Mouse (Mus musculus) thymus, adult 18-20 months (tissue): ENCODE data around the gene Krtcap3.

Source experiments
- DNase-seq, 2 experiments: peaks; one replicate each; pipeline ENCODE4 v3.0.0; 2022; ENCODE audit warnings: mixed read lengths in 2 of 2

The Krtcap3 gene

GRCm38 (mm10) chr5:31253806-31254205 lies 2.3 kb downstream of the Krtcap3 start:
- DNase-seq, result no peak

GRCm38 (mm10) chr5:31254452-31254851 lies 3.0 kb downstream of the Krtcap3 start:
- no peak for DNase-seq

GRCm38 (mm10) chr5:31254901-31255300 lies 3.4 kb downstream of the Krtcap3 start:
- no peak for DNase-seq

- DNase-seq, result no peak
Measured at GRCm38 (mm10) chr5:31255381-31255780, 3.9 kb downstream of the Krtcap3 start.

GRCm38 (mm10) chr5:31255971-31256370 lies 4.5 kb downstream of the Krtcap3 start:
- no peak for DNase-seq

GRCm38 (mm10) chr5:31257616-31258015 lies 6.1 kb downstream of the Krtcap3 start:
- no peak for DNase-seq

GRCm38 (mm10) chr5:31266101-31266500 lies 14.6 kb downstream of the Krtcap3 start:
- DNase-seq, result no peak

- DNase-seq, result no peak
Measured at GRCm38 (mm10) chr5:31267686-31268085, 16.2 kb downstream of the Krtcap3 start.

- no peak for DNase-seq
Measured at GRCm38 (mm10) chr5:31273018-31273417, 21.5 kb downstream of the Krtcap3 start.

GRCm38 (mm10) chr5:31279245-31279988 lies 27.9 kb downstream of the Krtcap3 start:
- no peak for DNase-seq

- DNase-seq, result no peak
Measured at GRCm38 (mm10) chr5:31288225-31288624, 36.7 kb downstream of the Krtcap3 start.

GRCm38 (mm10) chr5:31288655-31289054 lies 37.2 kb downstream of the Krtcap3 start:
- DNase-seq, result no peak

- DNase-seq, result no peak
Measured at GRCm38 (mm10) chr5:31289626-31290230, 38.2 kb downstream of the Krtcap3 start.

GRCm38 (mm10) chr5:31290521-31291360 lies 39.2 kb downstream of the Krtcap3 start, which contains the start of gene Ift172:
Ift172 (minus strand) TSS chr5:31291116.
- peak; percentile 91 to 96 for DNase-seq

- no peak for DNase-seq
Measured at GRCm38 (mm10) chr5:31291361-31291688, 39.8 kb downstream of the Krtcap3 start.

- no peak for DNase-seq
Measured at GRCm38 (mm10) chr5:31294964-31295605, 43.6 kb downstream of the Krtcap3 start.

GRCm38 (mm10) chr5:31295606-31296141 lies 44.2 kb downstream of the Krtcap3 start, which contains the start of gene Fndc4:
Fndc4 (minus strand) TSS chr5:31296080.
- DNase-seq, result no peak

- DNase-seq, result no peak
Measured at GRCm38 (mm10) chr5:31297047-31297757, 45.7 kb downstream of the Krtcap3 start, which contains the start of gene Gckr. Gckr (plus strand) TSS chr5:31297443.

GRCm38 (mm10) chr5:31297981-31298380 lies 46.5 kb downstream of the Krtcap3 start:
- DNase-seq, result no peak

GRCm38 (mm10) chr5:31298486-31298885 lies 47.0 kb downstream of the Krtcap3 start:
- DNase-seq, result no peak

GRCm38 (mm10) chr5:31301866-31302265 lies 50.4 kb downstream of the Krtcap3 start:
- DNase-seq, result no peak
